Mouse (Mus musculus): ENCODE data around the gene Arhgap21. TPM values are rescaled to one million over a fixed set of nuclear protein-coding genes. Genes with fewer than 3 reads are reported as not detected.

Arhgap21 gene
- polyA plus RNA-seq, 1 experiment from 2014 or later = 38.6 TPM

GRCm38 (mm10) chr2:20978726-20979125, 10.0 kb upstream of the Arhgap21 start:
- Histone ChIP-seq H3K4me2 (no peak overlapping the region), H3K4me3 (no peak overlapping the region), H3K4me1 (peaks cover 4% of the 10 kb centered on the region; the same call in 1 of the 2 replicates), H3K27ac (no peak overlapping the region), H3K36me3 (ENCODE audit: poor library complexity, severe bottlenecking) (no peaks in the 10 kb centered on the region), H3K9ac (no peak overlapping the region), H3K27me3 (no peaks in the 10 kb centered on the region), H3K9me3 (replicated peaks) (no peaks in the 10 kb centered on the region)
- WGBS = 81% methylated on average over 8 of the region's 8 CpGs
- no peak for ATAC-seq

- Histone ChIP-seq H3K4me1 (peaks cover 4% of the 10 kb centered on the region; the same call in 1 of the 2 replicates), H3K27ac (no peak overlapping the region), H3K9me3 (replicated peaks) (no peaks in the 10 kb centered on the region), H3K4me3 (no peak overlapping the region), H3K4me2 (no peak overlapping the region), H3K36me3 (ENCODE audit: poor library complexity, severe bottlenecking) (no peaks in the 10 kb centered on the region), H3K9ac (no peak overlapping the region), H3K27me3 (no peaks in the 10 kb centered on the region)
- ATAC-seq = no peak
These were observed 8.4 kb upstream of the Arhgap21 start for GRCm38 (mm10) chr2:20977051-20977450.

- Histone ChIP-seq H3K27me3 (no peaks in the 10 kb centered on the region), H3K9me3 (replicated peaks) (no peaks in the 10 kb centered on the region), H3K4me1 (peaks cover 12% of the 10 kb centered on the region), H3K4me2 (no peak overlapping the region), H3K9ac (no peak overlapping the region), H3K27ac (no peak overlapping the region), H3K36me3 (ENCODE audit: poor library complexity, severe bottlenecking) (no peaks in the 10 kb centered on the region), H3K4me3 (no peak overlapping the region)
- WGBS = 85% methylated on average over 3 of the region's 3 CpGs
- ATAC-seq = no peak
These were observed 4.8 kb upstream of the Arhgap21 start for GRCm38 (mm10) chr2:20973513-20973912.

GRCm38 (mm10) chr2:20972180-20972579, 3.5 kb upstream of the Arhgap21 start:
- no peak for ATAC-seq
- H3K9me3 ChIP-seq (replicated peaks) = no peaks in the 10 kb centered on the region
- 80% methylated on average over 1 of the region's 1 CpGs for WGBS
- no peaks in the 10 kb centered on the region for H3K27me3 ChIP-seq
- no peaks in the 10 kb centered on the region for H3K36me3 ChIP-seq (ENCODE audit: poor library complexity, severe bottlenecking)
- no peak overlapping the region for H3K27ac ChIP-seq
- no peak overlapping the region for H3K9ac ChIP-seq
- no peak overlapping the region for H3K4me3 ChIP-seq
- peaks cover 12% of the 10 kb centered on the region for H3K4me1 ChIP-seq
- no peak overlapping the region for H3K4me2 ChIP-seq

DNA sequence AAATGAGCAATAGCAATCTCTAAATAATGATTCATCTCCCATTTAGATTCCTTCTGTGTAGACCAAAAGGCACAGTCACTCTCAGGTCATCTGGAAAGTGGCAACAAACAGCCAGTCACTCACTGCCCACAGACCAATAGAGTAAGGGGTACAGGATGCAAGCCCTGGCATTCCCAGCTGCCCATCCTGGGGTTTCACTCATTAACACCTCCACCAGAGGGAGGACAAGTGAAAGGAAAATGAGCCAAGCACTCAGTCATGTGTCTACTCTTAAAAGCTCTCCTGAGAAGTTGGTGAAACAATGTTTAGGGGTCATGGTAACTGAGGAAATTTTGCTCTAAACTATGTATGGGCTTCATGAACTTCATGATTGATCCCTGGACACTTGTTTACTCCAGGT, 2.9 kb upstream of the Arhgap21 start:
- ATAC-seq = no peak
- Histone ChIP-seq H3K36me3 (ENCODE audit: poor library complexity, severe bottlenecking) (no peaks in the 10 kb centered on the region), H3K27me3 (no peaks in the 10 kb centered on the region), H3K9me3 (replicated peaks) (no peaks in the 10 kb centered on the region), H3K27ac (no peak overlapping the region), H3K4me3 (no peak overlapping the region), H3K4me2 (no peak overlapping the region), H3K4me1 (peaks cover 14% of the 10 kb centered on the region), H3K9ac (no peak overlapping the region)

DNA sequence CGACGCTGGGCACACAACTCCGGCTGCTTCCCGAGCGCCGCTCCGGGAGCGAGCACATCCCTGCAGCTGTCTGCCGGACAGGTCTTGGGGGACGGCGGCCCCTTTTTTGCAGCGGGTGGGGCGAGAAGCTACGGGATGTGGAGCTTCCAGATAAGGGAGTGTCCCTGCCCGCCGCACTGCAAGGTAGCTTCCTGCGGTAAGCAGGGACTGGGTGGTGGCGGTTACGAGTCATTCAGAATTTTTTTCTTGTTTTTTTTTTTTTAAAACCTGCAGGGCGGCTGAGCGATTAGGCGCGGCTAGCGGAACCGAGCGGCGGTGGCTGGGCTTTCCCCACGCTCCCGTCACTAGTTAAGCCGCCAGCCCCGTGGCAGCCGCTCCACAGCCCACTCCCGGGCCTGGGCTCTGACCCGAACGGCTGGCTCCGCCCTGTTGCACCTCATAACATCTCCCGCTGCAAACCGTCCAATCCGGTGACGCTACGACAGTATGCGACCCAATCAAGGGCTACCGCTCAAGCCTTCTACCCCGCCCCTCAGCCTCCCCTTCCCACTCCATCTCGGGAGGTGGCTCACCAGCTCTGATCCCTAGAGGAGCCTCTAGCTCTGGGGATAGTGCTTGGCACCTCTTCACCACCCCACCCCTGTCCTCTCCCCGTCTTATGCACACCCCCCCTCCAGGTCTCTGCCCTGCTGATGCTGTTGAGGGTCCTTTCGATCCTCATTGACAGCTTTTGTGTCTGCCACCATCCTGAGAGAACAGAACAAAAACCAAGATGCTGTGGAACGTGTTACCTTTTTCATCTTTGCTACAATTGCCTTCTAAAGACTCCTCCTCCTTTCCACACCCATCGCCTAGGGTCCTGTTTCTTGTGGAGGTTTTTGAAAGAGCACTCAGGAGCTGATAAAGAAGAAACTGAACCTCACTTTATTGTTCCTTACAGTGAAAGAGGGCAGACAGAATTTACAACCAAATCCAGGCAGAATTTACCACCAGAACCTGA, 820 bp upstream of the Arhgap21 start:
- Histone ChIP-seq H3K4me1 (peaks cover 31% of the 10 kb centered on the region), H3K4me2 (peak overlapping the region; percentile 94), H3K9me3 (replicated peaks) (no peaks in the 10 kb centered on the region), H3K27ac (peak overlapping the region; percentile 99), H3K27me3 (no peaks in the 10 kb centered on the region), H3K36me3 (ENCODE audit: poor library complexity, severe bottlenecking) (no peaks in the 10 kb centered on the region), H3K9ac (peak overlapping the region; percentile 100), H3K4me3 (peak overlapping the region; percentile 98)
- ATAC-seq = peak; percentile 98
- WGBS = under 1% methylated on average over 46 of the region's 49 CpGs

DNA sequence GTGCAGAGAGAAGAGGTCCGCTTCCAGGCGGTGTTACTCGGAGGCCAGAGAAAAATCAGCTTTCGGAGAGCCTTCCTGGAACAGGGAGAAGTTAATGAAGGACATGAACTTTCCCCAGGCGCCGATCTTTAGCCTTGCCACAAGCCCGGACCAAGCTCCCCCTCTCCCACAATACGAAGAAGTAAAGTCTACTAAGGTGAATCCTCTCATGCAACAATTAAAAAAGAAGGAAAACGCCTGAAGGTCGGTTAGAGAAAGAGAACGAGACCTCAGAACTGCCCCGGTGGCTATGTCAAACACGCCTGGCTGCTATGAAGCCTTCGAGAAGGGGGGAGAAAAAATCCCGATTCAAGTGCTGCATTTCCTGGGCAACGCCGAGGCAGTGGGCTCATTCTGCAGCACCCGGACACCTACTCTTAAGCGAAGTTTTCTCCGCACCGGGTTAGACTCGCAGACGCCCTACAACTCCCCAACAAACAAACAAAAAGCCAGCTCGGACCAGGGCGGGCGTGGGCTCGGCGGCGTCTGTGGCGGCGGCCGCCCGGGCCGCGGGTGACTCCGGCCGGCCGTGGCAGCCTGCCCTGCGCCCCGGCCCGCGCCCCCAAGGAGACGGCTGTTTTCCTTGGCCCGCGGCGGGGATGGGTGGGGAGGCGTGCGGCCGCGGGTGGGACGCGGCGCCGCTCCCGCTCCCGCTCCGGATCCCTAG, 882 bp downstream of the Arhgap21 start:
- Histone ChIP-seq H3K9me3 (replicated peaks) (no peaks in the 10 kb centered on the region), H3K9ac (peak overlapping the region; percentile 100), H3K4me2 (peak overlapping the region; percentile 94), H3K4me3 (peak overlapping the region; percentile 98), H3K4me1 (peaks cover 44% of the 10 kb centered on the region), H3K27ac (peak overlapping the region; percentile 99), H3K36me3 (ENCODE audit: poor library complexity, severe bottlenecking) (no peaks in the 10 kb centered on the region), H3K27me3 (no peaks in the 10 kb centered on the region)
- under 1% methylated on average over 43 of the region's 57 CpGs for WGBS
- ATAC-seq = no peak

GRCm38 (mm10) chr2:20967101-20967645, 1.5 kb downstream of the Arhgap21 start:
- peak overlapping the region; percentile 94 for H3K4me2 ChIP-seq
- no peaks in the 10 kb centered on the region for H3K9me3 ChIP-seq (replicated peaks)
- H3K4me3 ChIP-seq = peak overlapping the region; percentile 98
- WGBS = under 1% methylated on average over 13 of the region's 13 CpGs
- H3K4me1 ChIP-seq = peaks cover 51% of the 10 kb centered on the region
- no peak for ATAC-seq
- no peaks in the 10 kb centered on the region for H3K36me3 ChIP-seq (ENCODE audit: poor library complexity, severe bottlenecking)
- H3K27ac ChIP-seq = peak overlapping the region; percentile 99
- H3K9ac ChIP-seq = peak overlapping the region; percentile 100
- H3K27me3 ChIP-seq = no peaks in the 10 kb centered on the region

GRCm38 (mm10) chr2:20966176-20967100, 2.2 kb downstream of the Arhgap21 start:
- H3K4me3 ChIP-seq = peak overlapping the region; percentile 98
- no peaks in the 10 kb centered on the region for H3K27me3 ChIP-seq
- no peaks in the 10 kb centered on the region for H3K9me3 ChIP-seq (replicated peaks)
- 12% methylated on average over 18 of the region's 18 CpGs for WGBS
- peak overlapping the region; percentile 94 for H3K4me2 ChIP-seq
- H3K4me1 ChIP-seq = peaks cover 58% of the 10 kb centered on the region
- H3K9ac ChIP-seq = peak overlapping the region; percentile 100
- H3K36me3 ChIP-seq (ENCODE audit: poor library complexity, severe bottlenecking) = no peaks in the 10 kb centered on the region
- peak overlapping the region; percentile 99 for H3K27ac ChIP-seq
- ATAC-seq = no peak

DNA sequence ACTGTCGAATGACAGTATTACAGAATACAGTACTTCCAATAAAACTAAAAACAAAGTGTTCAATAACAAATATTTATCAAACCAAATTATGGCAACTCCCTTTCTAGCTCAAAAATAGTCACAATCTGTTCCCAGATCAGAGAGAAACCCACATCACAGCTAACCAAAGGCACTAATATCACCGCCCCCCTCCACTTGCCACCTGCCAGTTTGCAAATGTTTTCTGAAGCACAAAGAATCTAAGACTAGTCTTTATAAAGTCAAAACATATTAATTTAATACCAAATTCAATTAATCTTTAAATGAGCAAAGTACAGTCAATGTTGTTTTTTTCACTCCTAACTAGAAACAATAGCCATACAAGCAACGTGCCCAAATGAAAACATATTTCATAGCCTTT, 3.3 kb downstream of the Arhgap21 start:
- peak overlapping the region; percentile 98 for H3K4me3 ChIP-seq
- peaks cover 63% of the 10 kb centered on the region for H3K4me1 ChIP-seq
- no peaks in the 10 kb centered on the region for H3K9me3 ChIP-seq (replicated peaks)
- no peak overlapping the region for H3K27ac ChIP-seq
- H3K36me3 ChIP-seq (ENCODE audit: poor library complexity, severe bottlenecking) = no peaks in the 10 kb centered on the region
- no peak for ATAC-seq
- no peaks in the 10 kb centered on the region for H3K27me3 ChIP-seq
- peak overlapping the region; percentile 94 for H3K4me2 ChIP-seq
- H3K9ac ChIP-seq = peak overlapping the region; percentile 100
- WGBS = 60% methylated on average over 3 of the region's 3 CpGs

DNA sequence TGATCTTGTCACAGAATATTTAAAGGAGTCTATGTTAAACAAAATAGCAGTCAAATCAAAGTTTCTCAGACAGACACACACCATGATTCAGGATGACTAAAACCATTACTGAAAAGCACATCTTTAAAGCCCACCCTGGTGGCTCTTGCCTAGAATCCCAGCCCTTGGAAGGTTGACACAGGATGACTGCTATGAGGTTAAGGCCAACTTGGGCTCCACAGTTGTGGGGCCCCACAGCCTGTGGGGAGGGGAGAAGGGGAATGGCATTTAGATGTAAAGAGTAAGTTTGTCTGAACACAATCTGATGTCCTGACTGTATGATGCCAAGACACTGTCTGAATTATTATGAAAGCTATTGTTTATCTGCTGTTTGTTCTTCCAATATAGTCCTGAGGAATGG, 4.2 kb downstream of the Arhgap21 start:
- H3K4me1 ChIP-seq = peaks cover 66% of the 10 kb centered on the region
- no peaks in the 10 kb centered on the region for H3K9me3 ChIP-seq (replicated peaks)
- peak overlapping the region; percentile 52 for H3K9ac ChIP-seq
- ATAC-seq = no peak
- H3K4me2 ChIP-seq = peak overlapping the region; percentile 94
- peak overlapping the region; percentile 21 for H3K4me3 ChIP-seq
- H3K27me3 ChIP-seq = no peaks in the 10 kb centered on the region
- H3K27ac ChIP-seq = no peak overlapping the region
- no peaks in the 10 kb centered on the region for H3K36me3 ChIP-seq (ENCODE audit: poor library complexity, severe bottlenecking)
